14 mouse cellular contexts compared by ENCODE assay signal in genomic region chr1:56898606-56899396, GRCm38 (mm10).
DNase-seq lines count a peak whose midpoint lies in the region; ATAC-seq and TF ChIP-seq lines count a peak whose summit lies in the region.
"Had no signal": no experiment of that assay in that cellular context is flagged by ENCODE, and none has a peak within 500 bp of the region (broad histone marks: within the 10 kb centered on the region; RNA-seq: fewer than 3 reads in every experiment).

No protein-coding gene starts in this region.

- no peaks in the 10 kb centered on the region for H3K9me3 ChIP-seq in intestine, embryonic 14.5 days (ENCODE audit: control insufficient read depth, low read length)
- H3K9me3 ChIP-seq in intestine, embryonic 16.5 days (ENCODE audit: control insufficient read depth, low read length): no peaks in the 10 kb centered on the region
- no peaks in the 10 kb centered on the region for H3K9me3 ChIP-seq in forebrain, postnatal 0 days (ENCODE audit: low read length)
- H3K9me3 ChIP-seq in kidney, embryonic 16.5 days (ENCODE audit: low read length): no peaks in the 10 kb centered on the region
- no peaks in the 10 kb centered on the region for H3K9me3 ChIP-seq in neural tube, embryonic 13.5 days
- H3K9me3 ChIP-seq: liver, embryonic 13.5 days had no signal

- peak; percentile 27; the same call in 1 of the 2 replicates for ATAC-seq in intestine, embryonic 14.5 days (replicated peaks; ENCODE audit: low FRiP score, low TSS enrichment, low read depth)
- ATAC-seq in intestine, embryonic 16.5 days: no peak; the same call in 1 of the 2 replicates
- ATAC-seq in forebrain, postnatal 0 days: 0 out of 2 replicates have a peak, but pooled peaks have one; percentile 19
- ATAC-seq in kidney, embryonic 16.5 days (ENCODE audit: low FRiP score, low TSS enrichment): peak; percentile 92
- ATAC-seq in neural tube, embryonic 13.5 days (ENCODE audit: low read depth): peak; percentile 72
- ATAC-seq in CD4-positive, CD25-positive, alpha-beta regulatory T cell, adult 4 months: no peak

- H3K4me2 ChIP-seq in intestine, embryonic 14.5 days (ENCODE audit: low read length): no peak overlapping the region
- no peak overlapping the region for H3K4me2 ChIP-seq in intestine, embryonic 16.5 days (ENCODE audit: low read depth, low read length)
- no peak overlapping the region for H3K4me2 ChIP-seq in forebrain, postnatal 0 days (ENCODE audit: low read depth)
- H3K4me2 ChIP-seq in kidney, embryonic 16.5 days (replicated peaks; ENCODE audit: low read depth, low read length): peak overlapping the region; percentile 36
- H3K4me2 ChIP-seq in neural tube, embryonic 13.5 days: peak overlapping the region; percentile 39
- H3K4me2 ChIP-seq: liver, embryonic 13.5 days had no signal

- H3K27me3 ChIP-seq in intestine, embryonic 14.5 days (replicated peaks; ENCODE audit: control insufficient read depth, insufficient read depth, low read length): no peaks in the 10 kb centered on the region
- no peaks in the 10 kb centered on the region for H3K27me3 ChIP-seq in intestine, embryonic 16.5 days (replicated peaks; ENCODE audit: control insufficient read depth, insufficient read depth, low read length)
- H3K27me3 ChIP-seq in forebrain, postnatal 0 days (ENCODE audit: insufficient read depth, low read length): no peaks in the 10 kb centered on the region
- no peaks in the 10 kb centered on the region for H3K27me3 ChIP-seq in kidney, embryonic 16.5 days (ENCODE audit: insufficient read depth, low read length)
- no peaks in the 10 kb centered on the region for H3K27me3 ChIP-seq in neural tube, embryonic 13.5 days
- H3K27me3 ChIP-seq: CH12.LX; liver, embryonic 13.5 days had no signal

- WGBS in intestine, embryonic 14.5 days: 24% methylated on average over 13 of the region's 13 CpGs
- WGBS in intestine, embryonic 16.5 days: 39% methylated on average over 13 of the region's 13 CpGs
- 51% methylated on average over 13 of the region's 13 CpGs for WGBS in forebrain, postnatal 0 days
- 28% methylated on average over 13 of the region's 13 CpGs for WGBS in kidney, embryonic 16.5 days
- 23% methylated on average over 13 of the region's 13 CpGs for WGBS in neural tube, embryonic 13.5 days

- H3K36me3 ChIP-seq in intestine, embryonic 14.5 days (ENCODE audit: control insufficient read depth, insufficient read depth, low read length): no peaks in the 10 kb centered on the region
- no peaks in the 10 kb centered on the region for H3K36me3 ChIP-seq in intestine, embryonic 16.5 days (ENCODE audit: control insufficient read depth, insufficient read depth, low read length)
- no peaks in the 10 kb centered on the region for H3K36me3 ChIP-seq in forebrain, postnatal 0 days (ENCODE audit: insufficient read depth)
- no peaks in the 10 kb centered on the region for H3K36me3 ChIP-seq in kidney, embryonic 16.5 days (ENCODE audit: insufficient read depth, low read length)
- H3K36me3 ChIP-seq in neural tube, embryonic 13.5 days: no peaks in the 10 kb centered on the region
- H3K36me3 ChIP-seq: liver, embryonic 13.5 days had no signal

- no peak for TF ChIP-seq CTCF in forebrain, postnatal 0 days (IDR thresholded peaks at IDR 0.05; ENCODE audit: low read depth)

- DNase-seq in intestine, embryonic 14.5 days (ENCODE audit: low spot score): no peak
- no peak for DNase-seq in forebrain, postnatal 0 days
- no peak for DNase-seq in cerebellum, adult 9-11 months
- no peak for DNase-seq in gastrocnemius, postnatal 10 days
- DNase-seq: heart, postnatal 36 days; layer of hippocampus, postnatal 36 days; liver, embryonic 13.5 days; lung, postnatal 4 days; right cerebral cortex, postnatal 4 days had no signal

- no peaks in the 10 kb centered on the region; the same call in 1 of the 2 replicates for H3K4me1 ChIP-seq in intestine, embryonic 14.5 days (replicated peaks; ENCODE audit: control insufficient read depth, insufficient read depth, low read length)
- H3K4me1 ChIP-seq in intestine, embryonic 16.5 days (ENCODE audit: control insufficient read depth, insufficient read depth, low read length): peaks cover 3% of the 10 kb centered on the region; the same call in 1 of the 2 replicates
- no peaks in the 10 kb centered on the region; the same call in none of the 2 replicates for H3K4me1 ChIP-seq in forebrain, postnatal 0 days (ENCODE audit: insufficient read depth)
- H3K4me1 ChIP-seq in kidney, embryonic 16.5 days (ENCODE audit: insufficient read depth, low read length): peaks cover 11% of the 10 kb centered on the region; the same call in 1 of the 2 replicates
- H3K4me1 ChIP-seq in neural tube, embryonic 13.5 days (replicated peaks): peaks cover 8% of the 10 kb centered on the region
- H3K4me1 ChIP-seq: liver, embryonic 13.5 days had no signal

- H3K9ac ChIP-seq in intestine, embryonic 14.5 days (ENCODE audit: low read length): no peak overlapping the region
- H3K9ac ChIP-seq in intestine, embryonic 16.5 days (ENCODE audit: low read depth, low read length): no peak overlapping the region
- H3K9ac ChIP-seq in forebrain, postnatal 0 days: no peak overlapping the region
- no peak overlapping the region for H3K9ac ChIP-seq in kidney, embryonic 16.5 days (replicated peaks; ENCODE audit: low read length)
- peak overlapping the region; percentile 26; the same call in 1 of the 2 replicates for H3K9ac ChIP-seq in neural tube, embryonic 13.5 days
- H3K9ac ChIP-seq: liver, embryonic 13.5 days had no signal

- no peak overlapping the region for H3K27ac ChIP-seq in intestine, embryonic 14.5 days (ENCODE audit: low read depth)
- no peak overlapping the region for H3K27ac ChIP-seq in intestine, embryonic 16.5 days (ENCODE audit: low read length)
- no peak overlapping the region for H3K27ac ChIP-seq in forebrain, postnatal 0 days (ENCODE audit: low read depth, low read length)
- peak overlapping the region; percentile 41; the same call in 1 of the 2 replicates for H3K27ac ChIP-seq in kidney, embryonic 16.5 days (ENCODE audit: low read length)
- H3K27ac ChIP-seq in neural tube, embryonic 13.5 days (replicated peaks): no peak overlapping the region
- H3K27ac ChIP-seq: liver, embryonic 13.5 days had no signal

- H3K4me3 ChIP-seq in intestine, embryonic 14.5 days (ENCODE audit: low read depth, low read length): no peak overlapping the region
- no peak overlapping the region for H3K4me3 ChIP-seq in intestine, embryonic 16.5 days (ENCODE audit: low read length)
- H3K4me3 ChIP-seq in forebrain, postnatal 0 days (ENCODE audit: low read depth, low read length): no peak overlapping the region
- peak overlapping the region; percentile 12; the same call in 1 of the 2 replicates for H3K4me3 ChIP-seq in kidney, embryonic 16.5 days (ENCODE audit: low read length)
- H3K4me3 ChIP-seq in neural tube, embryonic 13.5 days: peak overlapping the region; percentile 0; the same call in 1 of the 2 replicates
- H3K4me3 ChIP-seq: liver, embryonic 13.5 days had no signal

Comparison
In these comparisons a context has a peak if more than half of its experiments do, and no peak if none do; other contexts are left out.
1. ATAC-seq: peak in intestine, embryonic 14.5 days (single experiment), forebrain, postnatal 0 days (single experiment), kidney, embryonic 16.5 days (single experiment) and neural tube, embryonic 13.5 days (single experiment); none in intestine, embryonic 16.5 days (single experiment) and CD4-positive, CD25-positive, alpha-beta regulatory T cell, adult 4 months (single experiment).
2. H3K4me2 ChIP-seq: peak in kidney, embryonic 16.5 days (single experiment) and neural tube, embryonic 13.5 days (single experiment); none in intestine, embryonic 14.5 days (single experiment), intestine, embryonic 16.5 days (single experiment) and forebrain, postnatal 0 days (single experiment).
3. H3K4me3 ChIP-seq: peak in kidney, embryonic 16.5 days (single experiment) and neural tube, embryonic 13.5 days (single experiment); none in intestine, embryonic 14.5 days (single experiment), intestine, embryonic 16.5 days (single experiment) and forebrain, postnatal 0 days (single experiment).